Mouse (Mus musculus): ENCODE results near the gene Gm20388. TPM values are rescaled to one million over a fixed set of nuclear protein-coding genes. Genes with fewer than 3 reads are reported as not detected.

Gene Gm20388
- polyA plus RNA-seq, 1 experiment from 2014 or later, result not detected

DNA sequence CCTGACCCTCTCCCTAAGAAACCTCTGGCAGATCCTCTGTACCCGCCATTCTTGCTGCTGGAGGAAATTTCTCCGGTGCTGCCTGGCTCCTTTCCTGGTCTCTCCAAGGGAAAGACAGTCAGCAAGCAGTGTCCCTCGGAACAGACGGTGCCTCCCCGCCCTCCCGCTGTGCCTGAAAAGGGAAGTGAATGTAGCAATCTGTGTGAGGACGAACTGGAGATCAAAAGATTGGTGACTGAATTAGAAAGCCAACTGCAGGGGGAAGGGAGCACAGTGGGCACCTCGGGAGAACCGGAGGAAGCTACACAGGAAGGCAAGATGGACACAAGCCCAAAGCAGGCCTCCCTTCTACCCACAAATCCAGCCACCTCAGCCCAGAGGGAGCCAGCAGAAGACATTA is 2353.6 kb downstream of the Gm20388 start:
- WGBS, result 48% methylated on average over 9 of the region's 9 CpGs
- Histone ChIP-seq H3K36me3 (ENCODE audit: control insufficient read depth, insufficient read depth, low read length) (no peaks in the 10 kb centered on the region), H3K27me3 (ENCODE audit: control insufficient read depth, insufficient read depth, low read length) (no peaks in the 10 kb centered on the region), H3K4me2 (replicated peaks; ENCODE audit: low read depth) (no peak overlapping the region), H3K9ac (ENCODE audit: low read length) (no peak overlapping the region), H3K27ac (replicated peaks) (no peak overlapping the region), H3K4me3 (ENCODE audit: low read depth, low read length) (no peak overlapping the region), H3K4me1 (replicated peaks; ENCODE audit: control insufficient read depth, insufficient read depth) (no peaks in the 10 kb centered on the region), H3K9me3 (ENCODE audit: control insufficient read depth, low read length) (no peaks in the 10 kb centered on the region)
- ATAC-seq (ENCODE audit: low FRiP score, low TSS enrichment) (no peak), DNase-seq (ENCODE audit: low spot score) (no peak)
- TF ChIP-seq CTCF (IDR thresholded peaks at IDR 0.05; ENCODE audit: low read depth) (no peak), EP300 (optimal IDR thresholded peaks at IDR 0.05) (no peak)

DNA sequence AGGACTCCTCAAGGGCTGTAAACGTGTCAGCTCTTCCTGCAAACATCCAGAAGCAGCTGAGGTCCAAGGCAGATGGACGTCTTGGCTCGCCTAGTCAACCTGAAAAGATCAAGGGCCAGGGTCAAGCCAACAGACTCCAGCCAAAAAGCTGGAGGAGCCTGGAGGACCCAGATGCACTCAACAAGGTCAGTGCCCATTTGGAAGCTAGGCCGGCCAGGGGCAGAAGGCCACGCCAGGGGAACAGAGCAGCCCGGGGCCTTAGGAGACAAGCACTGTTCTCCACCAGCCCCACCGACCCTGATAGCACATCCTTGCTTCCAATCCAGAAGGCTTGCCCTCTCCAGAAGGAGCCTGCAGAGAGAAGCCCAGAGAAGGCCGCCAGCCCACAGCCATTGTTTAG is 2354.9 kb downstream of the Gm20388 start:
- WGBS, result 84% methylated on average over 8 of the region's 8 CpGs
- Histone ChIP-seq H3K4me2 (replicated peaks; ENCODE audit: low read depth) (no peak overlapping the region), H3K27me3 (ENCODE audit: control insufficient read depth, insufficient read depth, low read length) (no peaks in the 10 kb centered on the region), H3K4me3 (ENCODE audit: low read depth, low read length) (no peak overlapping the region), H3K4me1 (replicated peaks; ENCODE audit: control insufficient read depth, insufficient read depth) (no peaks in the 10 kb centered on the region), H3K27ac (replicated peaks) (no peak overlapping the region), H3K9ac (ENCODE audit: low read length) (no peak overlapping the region), H3K9me3 (ENCODE audit: control insufficient read depth, low read length) (no peaks in the 10 kb centered on the region), H3K36me3 (ENCODE audit: control insufficient read depth, insufficient read depth, low read length) (no peaks in the 10 kb centered on the region)
- DNase-seq (ENCODE audit: low spot score) (no peak), ATAC-seq (ENCODE audit: low FRiP score, low TSS enrichment) (no peak)
- no peak for TF ChIP-seq EP300 (optimal IDR thresholded peaks at IDR 0.05)
- TF ChIP-seq CTCF (IDR thresholded peaks at IDR 0.05; ENCODE audit: low read depth), result no peak

DNA sequence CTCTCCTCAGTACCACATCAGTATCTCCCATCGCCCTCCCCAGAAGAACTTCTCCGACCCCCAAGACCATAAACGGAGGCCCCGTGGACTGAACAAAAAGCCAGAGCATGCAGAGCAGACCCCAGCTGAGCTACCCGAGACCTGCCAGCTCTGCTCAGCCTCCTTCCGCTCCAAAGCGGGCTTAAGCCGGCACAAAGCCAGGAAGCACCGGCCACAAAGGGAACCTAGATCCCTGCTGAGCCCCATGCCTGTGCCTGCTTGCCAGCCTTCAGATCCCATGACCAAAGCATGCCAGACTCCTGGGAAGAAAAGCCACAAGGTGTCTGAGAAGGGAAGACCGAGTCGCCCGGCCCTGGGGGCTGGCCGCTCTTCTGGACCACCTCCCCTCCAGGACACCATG is 2356.2 kb downstream of the Gm20388 start:
- DNase-seq (ENCODE audit: low spot score) (no peak), ATAC-seq (ENCODE audit: low FRiP score, low TSS enrichment) (no peak)
- Histone ChIP-seq H3K36me3 (ENCODE audit: control insufficient read depth, insufficient read depth, low read length) (no peaks in the 10 kb centered on the region), H3K27me3 (ENCODE audit: control insufficient read depth, insufficient read depth, low read length) (no peaks in the 10 kb centered on the region), H3K27ac (replicated peaks) (no peak overlapping the region), H3K9ac (ENCODE audit: low read length) (no peak overlapping the region), H3K9me3 (ENCODE audit: control insufficient read depth, low read length) (no peaks in the 10 kb centered on the region), H3K4me2 (replicated peaks; ENCODE audit: low read depth) (no peak overlapping the region), H3K4me3 (ENCODE audit: low read depth, low read length) (no peak overlapping the region), H3K4me1 (replicated peaks; ENCODE audit: control insufficient read depth, insufficient read depth) (no peaks in the 10 kb centered on the region)
- WGBS, result 58% methylated on average over 13 of the region's 13 CpGs
- TF ChIP-seq CTCF (IDR thresholded peaks at IDR 0.05; ENCODE audit: low read depth) (no peak), EP300 (optimal IDR thresholded peaks at IDR 0.05) (no peak)

DNA sequence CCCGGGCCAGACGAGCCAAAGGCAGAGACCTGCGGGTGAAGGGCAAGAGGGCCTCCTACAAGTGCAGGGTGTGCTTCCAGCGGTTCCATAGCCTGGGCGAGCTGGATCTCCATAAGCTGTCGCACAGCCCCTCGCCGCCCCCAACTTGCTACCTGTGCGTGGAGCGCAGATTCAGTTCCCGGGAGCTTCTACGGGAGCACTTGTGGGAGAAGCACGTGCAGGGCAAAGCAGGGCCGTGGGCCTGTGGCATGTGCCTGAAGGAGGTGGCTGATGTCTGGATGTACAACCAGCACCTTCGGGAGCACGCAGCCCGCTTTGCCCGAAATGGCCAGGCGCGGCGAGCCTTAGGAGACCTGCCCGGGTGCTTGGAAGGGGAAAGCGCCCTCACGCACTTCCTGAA is 2358.2 kb downstream of the Gm20388 start:
- 62% methylated on average over 24 of the region's 24 CpGs for WGBS
- TF ChIP-seq CTCF (IDR thresholded peaks at IDR 0.05; ENCODE audit: low read depth), result no peak
- TF ChIP-seq EP300 (optimal IDR thresholded peaks at IDR 0.05), result no peak
- no peak overlapping the region for H3K27ac ChIP-seq (replicated peaks)

GRCm38 (mm10) chr8:122269404-122269803 is 2358.8 kb downstream of the Gm20388 start:
- ATAC-seq (ENCODE audit: low FRiP score, low TSS enrichment), result peak; percentile 59
- no peak overlapping the region for H3K27ac ChIP-seq (replicated peaks)
- WGBS, result 9% methylated on average over 20 of the region's 21 CpGs

More for the DNA sequence above, 2358.2 kb downstream of the Gm20388 start:
- Histone ChIP-seq H3K27me3 (ENCODE audit: control insufficient read depth, insufficient read depth, low read length) (no peaks in the 10 kb centered on the region), H3K4me1 (replicated peaks; ENCODE audit: control insufficient read depth, insufficient read depth) (no peaks in the 10 kb centered on the region), H3K9ac (ENCODE audit: low read length) (peak overlapping the region; percentile 47), H3K4me3 (ENCODE audit: low read depth, low read length) (peak overlapping the region; percentile 39), H3K36me3 (ENCODE audit: control insufficient read depth, insufficient read depth, low read length) (no peaks in the 10 kb centered on the region), H3K9me3 (ENCODE audit: control insufficient read depth, low read length) (no peaks in the 10 kb centered on the region), H3K4me2 (replicated peaks; ENCODE audit: low read depth) (peak overlapping the region; percentile 74)
- ATAC-seq (ENCODE audit: low FRiP score, low TSS enrichment), result no peak
- no peak for DNase-seq (ENCODE audit: low spot score)

GRCm38 (mm10) chr8:122270555-122270954 is 2359.9 kb downstream of the Gm20388 start:
- no peak overlapping the region for H3K9ac ChIP-seq (ENCODE audit: low read length)
- H3K4me3 ChIP-seq (ENCODE audit: low read depth, low read length), result no peak overlapping the region
- no peaks in the 10 kb centered on the region for H3K9me3 ChIP-seq (ENCODE audit: control insufficient read depth, low read length)
- ATAC-seq (ENCODE audit: low FRiP score, low TSS enrichment), result no peak
- TF ChIP-seq CTCF (IDR thresholded peaks at IDR 0.05; ENCODE audit: low read depth), result no peak
- TF ChIP-seq EP300 (optimal IDR thresholded peaks at IDR 0.05), result no peak
- H3K4me1 ChIP-seq (replicated peaks; ENCODE audit: control insufficient read depth, insufficient read depth), result no peaks in the 10 kb centered on the region
- H3K4me2 ChIP-seq (replicated peaks; ENCODE audit: low read depth), result no peak overlapping the region
- WGBS, result 82% methylated on average over 7 of the region's 7 CpGs
- no peak overlapping the region for H3K27ac ChIP-seq (replicated peaks)
- no peaks in the 10 kb centered on the region for H3K36me3 ChIP-seq (ENCODE audit: control insufficient read depth, insufficient read depth, low read length)
- no peak for DNase-seq (ENCODE audit: low spot score)
- H3K27me3 ChIP-seq (ENCODE audit: control insufficient read depth, insufficient read depth, low read length), result no peaks in the 10 kb centered on the region

More at GRCm38 (mm10) chr8:122269404-122269803, 2358.8 kb downstream of the Gm20388 start:
- TF ChIP-seq EP300 (optimal IDR thresholded peaks at IDR 0.05) (no peak), CTCF (IDR thresholded peaks at IDR 0.05; ENCODE audit: low read depth) (peak; percentile 99)
- no peaks in the 10 kb centered on the region for H3K9me3 ChIP-seq (ENCODE audit: control insufficient read depth, low read length)
- H3K27me3 ChIP-seq (ENCODE audit: control insufficient read depth, insufficient read depth, low read length), result no peaks in the 10 kb centered on the region
- peak overlapping the region; percentile 47; the same call in 1 of the 2 replicates for H3K9ac ChIP-seq (ENCODE audit: low read length)
- H3K36me3 ChIP-seq (ENCODE audit: control insufficient read depth, insufficient read depth, low read length), result no peaks in the 10 kb centered on the region
- H3K4me3 ChIP-seq (ENCODE audit: low read depth, low read length), result peak overlapping the region; percentile 39
- H3K4me1 ChIP-seq (replicated peaks; ENCODE audit: control insufficient read depth, insufficient read depth), result no peaks in the 10 kb centered on the region
- DNase-seq (ENCODE audit: low spot score), result peak; percentile 88
- peak overlapping the region; percentile 74 for H3K4me2 ChIP-seq (replicated peaks; ENCODE audit: low read depth)
